Mouse (Mus musculus): ENCODE measurements around the gene Fmod.

DNA sequence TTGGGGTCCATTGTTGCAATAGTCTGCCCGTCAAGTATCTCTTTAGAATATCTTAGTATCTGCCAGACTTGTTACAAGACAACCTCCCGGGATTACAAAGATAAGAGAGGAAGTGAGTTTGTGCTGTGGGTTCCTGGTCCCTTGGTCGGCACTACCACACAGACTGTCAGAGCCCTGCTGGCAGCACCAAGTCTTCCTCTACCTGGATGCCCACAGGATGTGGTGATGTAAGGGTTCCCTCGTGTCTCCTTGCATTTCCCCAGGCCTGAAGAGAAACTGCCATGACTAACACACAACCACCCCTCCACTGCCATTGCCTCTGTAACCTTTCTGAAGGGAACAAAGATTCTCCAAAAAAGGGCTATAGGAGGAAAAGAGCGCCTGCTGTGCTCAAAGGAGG lies 11.1 kb upstream of the Fmod start:
- TF ChIP-seq POLR2A (IDR thresholded peaks at IDR 0.05; ENCODE audit: insufficient read length, low read depth) (no peak), TCF12 (IDR thresholded peaks at IDR 0.05; ENCODE audit: insufficient read depth, poor library complexity, severe bottlenecking) (no peak), POLR2AphosphoS2 (IDR thresholded peaks at IDR 0.05; ENCODE audit: insufficient read length, low read depth) (no peak)

Measured in myocyte (in vitro differentiated cells).